Mouse (Mus musculus) lung, adult 2 months (tissue): ENCODE data around the gene Gm33543. TPM values are rescaled to one million over a fixed set of nuclear protein-coding genes. Genes with fewer than 3 reads are reported as not detected.

Experiments used
- DNase-seq: peaks from one replicate; pipeline ENCODE4 v3.0.0; 2022
- H3K4me1 ChIP-seq: fragments of 200-500 bp; 2 replicates; pipeline ENCODE4 v1.6.1; 2011; ENCODE audit warnings: low read length; ENCODE audit not compliant: control insufficient read depth, insufficient read depth
- H3K4me3 ChIP-seq: fragments of 200-500 bp; replicated peaks from 2 replicates; pipeline ENCODE3; 2011; ENCODE audit warnings: low read depth, mild to moderate bottlenecking, control low read depth, low read length; ENCODE audit errors: extremely low read depth
- CTCF ChIP-seq: fragments of 200-500 bp; IDR thresholded peaks from 2 replicates; pipeline ENCODE4 v1.5.1; 2011; ENCODE audit warnings: mild to moderate bottlenecking, low read length, control low read depth; ENCODE audit not compliant: insufficient read depth
- POLR2A ChIP-seq: fragments of 200-500 bp; IDR thresholded peaks from 2 replicates; pipeline ENCODE4 v1.6.1; 2011; ENCODE audit warnings: low read depth, mild to moderate bottlenecking, control low read depth, low read length, borderline replicate concordance; ENCODE audit errors: extremely low read depth
- WGBS: fragments of 180-500 bp; shearing (Covaris S2); methylation state at CpG from one replicate; pipeline ENCODE4 v1.1.7; 2018; 5-methylcytosine and 5-hydroxymethylcytosine counted together
- polyA plus RNA-seq: library from polyadenylated mRNA; depleted of rRNA; stranded (reverse); fragments of >200 nt; gene quantifications from 2 replicates; pipeline ENCODE4 v1.2.3, GENCODE M21; 2012

Gm33543 gene
- polyA plus RNA-seq, 1 experiment, result 0.15 TPM

GRCm38 (mm10) chr10:95867596-95867995, 24.9 kb upstream of the Gm33543 start:
- Histone ChIP-seq H3K4me3 (no peak overlapping the region), H3K4me1 (no peaks in the 10 kb centered on the region)
- TF ChIP-seq POLR2A (no peak), CTCF (no peak)
- no peak for DNase-seq
- WGBS, result 79% methylated on average over 2 of the region's 2 CpGs

- 51% methylated on average over 11 of the region's 11 CpGs for WGBS
- Histone ChIP-seq H3K4me1 (no peaks in the 10 kb centered on the region), H3K4me3 (no peak overlapping the region)
- peak; percentile 7 for DNase-seq
- TF ChIP-seq CTCF (no peak), POLR2A (no peak)
These were observed 21.8 kb upstream of the Gm33543 start for GRCm38 (mm10) chr10:95864349-95865124.

GRCm38 (mm10) chr10:95862664-95863063, 19.9 kb upstream of the Gm33543 start:
- Histone ChIP-seq H3K4me1 (no peaks in the 10 kb centered on the region), H3K4me3 (no peak overlapping the region)
- TF ChIP-seq POLR2A (no peak), CTCF (no peak)
- peak; percentile 11 for DNase-seq
- 47% methylated on average over 3 of the region's 3 CpGs for WGBS

GRCm38 (mm10) chr10:95858164-95858563, 15.4 kb upstream of the Gm33543 start:
- TF ChIP-seq POLR2A (no peak), CTCF (peak; percentile 32; the same call in 1 of the 2 replicates)
- no peak for DNase-seq
- Histone ChIP-seq H3K4me3 (no peak overlapping the region), H3K4me1 (no peaks in the 10 kb centered on the region)
- 29% methylated on average over 2 of the region's 2 CpGs for WGBS

- no peak for TF ChIP-seq POLR2A
- no peak for TF ChIP-seq CTCF
- H3K4me1 ChIP-seq, result no peaks in the 10 kb centered on the region
- 96% methylated on average over 6 of the region's 6 CpGs for WGBS
- DNase-seq, result no peak
- H3K4me3 ChIP-seq, result no peak overlapping the region
These were observed 12.7 kb upstream of the Gm33543 start for GRCm38 (mm10) chr10:95855411-95855810.

- H3K4me1 ChIP-seq, result no peaks in the 10 kb centered on the region
- no peak overlapping the region for H3K4me3 ChIP-seq
- no peak for TF ChIP-seq CTCF
- no peak for TF ChIP-seq POLR2A
- 63% methylated on average over 3 of the region's 3 CpGs for WGBS
- DNase-seq, result no peak
These were observed 7.8 kb upstream of the Gm33543 start for GRCm38 (mm10) chr10:95850504-95850903.

- TF ChIP-seq POLR2A, result no peak
- TF ChIP-seq CTCF, result no peak
- Histone ChIP-seq H3K4me1 (no peaks in the 10 kb centered on the region), H3K4me3 (no peak overlapping the region)
- 60% methylated on average over 3 of the region's 3 CpGs for WGBS
- DNase-seq, result no peak
These were observed 4.0 kb upstream of the Gm33543 start for GRCm38 (mm10) chr10:95846739-95847138.

- TF ChIP-seq CTCF (no peak), POLR2A (no peak)
- DNase-seq, result no peak
- no peak overlapping the region for H3K4me3 ChIP-seq
- no peaks in the 10 kb centered on the region for H3K4me1 ChIP-seq
These were observed 3.6 kb upstream of the Gm33543 start for GRCm38 (mm10) chr10:95846281-95846680.

- Histone ChIP-seq H3K4me1 (no peaks in the 10 kb centered on the region), H3K4me3 (no peak overlapping the region)
- WGBS, result 75% methylated on average over 1 of the region's 1 CpGs
- no peak for DNase-seq
- TF ChIP-seq CTCF (no peak), POLR2A (no peak)
These were observed 1.1 kb upstream of the Gm33543 start for GRCm38 (mm10) chr10:95843878-95844277.

GRCm38 (mm10) chr10:95841241-95841640, 1.5 kb downstream of the Gm33543 start:
- no peak overlapping the region for H3K4me3 ChIP-seq
- WGBS, result 89% methylated on average over 3 of the region's 3 CpGs
- H3K4me1 ChIP-seq, result no peaks in the 10 kb centered on the region
- DNase-seq, result no peak
- TF ChIP-seq POLR2A (no peak), CTCF (no peak)
